Mouse (Mus musculus) erythroblast, embryonic 14.5 days (primary cell): Measurements from ENCODE around the gene Sgca. TPM values are rescaled to one million over a fixed set of nuclear protein-coding genes. Genes with fewer than 3 reads are reported as not detected.

ENCODE experiments used
- H3K27me3 ChIP-seq: 2 replicates; pipeline ENCODE4 v1.6.1; 2012; ENCODE audit warnings: inconsistent platforms; ENCODE audit not compliant: control insufficient read depth
- H3K36me3 ChIP-seq: 2 replicates; pipeline ENCODE4 v1.6.1; 2012; ENCODE audit warnings: mild to moderate bottlenecking, inconsistent platforms; ENCODE audit not compliant: control insufficient read depth
- H3K4me1 ChIP-seq: 2 replicates; pipeline ENCODE4 v1.6.1; 2012; ENCODE audit warnings: inconsistent platforms; ENCODE audit not compliant: control insufficient read depth
- H3K4me3 ChIP-seq: replicated peaks from 2 replicates; pipeline ENCODE3; 2012; ENCODE audit warnings: moderate library complexity, mild to moderate bottlenecking, inconsistent platforms
- H3K9me3 ChIP-seq: 2 replicates; pipeline ENCODE4 v1.6.1; 2012; ENCODE audit warnings: low read length, inconsistent platforms, mixed read lengths; ENCODE audit not compliant: control insufficient read depth
- GATA1 ChIP-seq: IDR thresholded peaks from 2 replicates; pipeline ENCODE4 v1.6.1; 2012; ENCODE audit warnings: low read length, inconsistent platforms, mixed read lengths
- TAL1 ChIP-seq: IDR thresholded peaks from 3 replicates; pipeline ENCODE4 v1.6.1; 2012; ENCODE audit warnings: low read length, inconsistent platforms, mixed read lengths
- polyA plus RNA-seq: library from polyadenylated mRNA; stranded (reverse); fragments of >175 nt; gene quantifications from 2 replicates; pipeline ENCODE4 v1.2.3, GENCODE M21; 2012

The Sgca gene
- polyA plus RNA-seq, 1 experiment: not detected

DNA sequence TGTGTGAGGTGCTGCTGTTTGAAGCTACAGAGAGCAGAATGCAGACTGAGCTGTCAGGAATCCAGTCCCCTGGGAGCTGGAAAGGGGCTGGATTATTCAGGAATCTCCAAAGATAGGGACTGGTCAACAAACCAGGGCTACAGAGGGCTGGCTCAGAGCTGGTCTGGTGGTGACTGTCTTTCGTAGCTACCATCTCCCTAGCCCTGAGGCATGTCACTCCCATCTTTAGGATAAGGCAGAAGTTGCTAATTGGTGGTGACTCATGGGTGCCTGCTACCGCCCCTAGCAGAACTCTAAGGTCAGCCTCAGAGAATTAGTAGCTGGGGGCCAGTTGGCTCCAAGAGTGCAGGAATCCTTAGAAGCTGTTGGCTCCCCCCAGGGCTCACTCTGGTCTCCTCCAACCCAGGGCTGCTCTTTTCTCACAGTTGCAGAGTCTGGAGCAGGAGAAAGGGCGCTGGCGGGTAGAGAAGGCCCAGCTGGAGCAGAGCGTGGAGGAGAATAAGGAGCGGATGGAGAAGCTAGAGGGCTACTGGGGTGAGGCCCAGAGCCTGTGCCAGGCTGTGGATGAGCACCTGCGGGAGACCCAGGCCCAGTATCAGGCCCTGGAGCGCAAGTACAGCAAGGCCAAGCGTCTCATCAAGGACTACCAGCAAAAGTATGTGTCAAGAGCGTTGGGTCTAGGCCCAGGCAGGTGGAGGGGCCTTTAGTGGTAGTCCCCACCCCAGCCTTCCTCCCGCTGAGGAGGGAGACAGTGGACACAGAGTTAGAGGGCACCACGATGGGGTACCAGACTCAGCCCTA, 28.2 kb upstream of the Sgca start:
- Histone ChIP-seq H3K4me3 (no peak overlapping the region), H3K9me3 (no peaks in the 10 kb centered on the region), H3K36me3 (peaks cover 79% of the 10 kb centered on the region), H3K4me1 (peaks cover 100% of the 10 kb centered on the region), H3K27me3 (no peaks in the 10 kb centered on the region)
- TF ChIP-seq TAL1 (no peak), GATA1 (no peak)

DNA sequence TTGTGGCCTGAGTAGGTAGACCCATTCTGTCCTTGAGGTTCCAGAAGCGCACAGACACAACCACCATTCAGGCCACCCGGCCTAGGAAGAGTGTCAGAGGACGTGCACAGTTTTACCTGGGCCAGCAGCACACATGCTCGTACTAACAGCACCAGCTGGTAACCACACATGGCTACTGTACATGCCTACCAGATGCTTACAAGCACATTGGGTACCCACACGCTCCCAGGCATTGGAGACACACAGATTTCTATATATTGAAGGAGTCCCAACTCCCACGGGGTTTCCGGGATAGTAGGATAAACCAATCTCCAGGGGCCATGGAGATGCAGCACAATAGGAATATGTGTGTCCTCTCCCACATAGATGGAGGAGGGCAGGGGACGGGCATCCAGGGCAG, 26.6 kb upstream of the Sgca start:
- no peak for TF ChIP-seq TAL1
- TF ChIP-seq GATA1: no peak
- H3K36me3 ChIP-seq: peaks cover 90% of the 10 kb centered on the region
- H3K4me1 ChIP-seq: peaks cover 100% of the 10 kb centered on the region
- H3K9me3 ChIP-seq: no peaks in the 10 kb centered on the region
- H3K27me3 ChIP-seq: no peaks in the 10 kb centered on the region
- no peak overlapping the region for H3K4me3 ChIP-seq

DNA sequence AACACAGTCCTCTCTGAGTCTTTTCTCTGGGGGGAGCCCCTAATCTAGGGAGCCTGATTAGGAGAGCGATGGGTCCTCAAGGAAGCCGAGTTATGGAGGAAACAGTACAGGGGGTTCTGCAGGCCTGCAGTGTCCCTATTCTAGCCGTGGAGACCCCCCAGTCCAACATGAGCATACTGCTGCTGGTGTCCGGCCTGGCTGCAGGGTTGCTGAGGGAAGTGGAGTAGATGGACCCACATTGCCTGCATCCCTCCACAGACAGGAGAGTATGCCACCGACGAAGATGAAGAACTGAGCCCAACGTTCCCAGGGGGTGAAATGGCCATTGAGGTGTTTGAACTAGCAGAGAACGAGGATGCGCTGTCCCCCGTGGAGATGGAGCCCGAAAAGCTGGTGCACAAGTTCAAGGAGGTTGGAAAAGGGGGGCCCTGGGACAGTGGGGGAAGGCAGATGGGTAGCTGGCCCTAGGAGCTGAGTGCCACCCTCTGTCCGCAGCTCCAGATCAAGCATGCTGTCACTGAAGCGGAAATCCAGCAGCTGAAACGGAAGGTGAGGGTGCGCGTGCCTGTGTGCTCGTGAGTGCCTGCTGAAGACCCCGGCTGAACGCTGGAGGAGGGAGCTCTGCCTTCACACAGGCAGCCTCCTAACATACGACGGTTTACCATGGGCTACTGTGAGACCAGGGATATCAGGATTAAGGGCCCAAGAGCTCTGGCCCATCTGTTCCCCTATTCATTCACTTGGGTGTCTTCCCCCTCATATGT, 25.6 kb upstream of the Sgca start:
- Histone ChIP-seq H3K4me3 (no peak overlapping the region), H3K4me1 (peaks cover 100% of the 10 kb centered on the region), H3K36me3 (peaks cover 94% of the 10 kb centered on the region), H3K27me3 (no peaks in the 10 kb centered on the region), H3K9me3 (no peaks in the 10 kb centered on the region)
- no peak for TF ChIP-seq TAL1
- TF ChIP-seq GATA1: no peak

DNA sequence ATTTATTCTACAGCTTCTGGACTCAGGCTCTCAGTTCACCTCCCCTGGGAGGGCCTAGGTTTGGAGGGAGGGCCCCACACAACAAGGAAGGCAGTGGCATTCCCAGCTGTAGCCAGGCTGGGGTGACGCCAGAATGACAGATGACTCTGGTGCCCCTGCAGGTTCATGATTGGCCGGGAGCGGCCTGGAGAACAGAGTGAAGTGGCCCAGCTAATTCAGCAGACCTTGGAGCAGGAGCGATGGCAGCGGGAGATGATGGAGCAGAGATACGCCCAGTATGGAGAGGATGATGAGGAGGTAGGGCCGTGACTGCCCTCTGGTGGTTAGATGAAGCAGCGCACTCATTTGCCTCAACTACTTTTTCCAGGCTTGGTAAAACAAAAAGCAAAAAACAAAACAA, 24.9 kb upstream of the Sgca start:
- peak overlapping the region; percentile 40 for H3K4me3 ChIP-seq
- TF ChIP-seq TAL1 (no peak), GATA1 (peak; percentile 94)
- no peaks in the 10 kb centered on the region for H3K27me3 ChIP-seq
- no peaks in the 10 kb centered on the region for H3K9me3 ChIP-seq
- peaks cover 100% of the 10 kb centered on the region for H3K4me1 ChIP-seq
- H3K36me3 ChIP-seq: peaks cover 100% of the 10 kb centered on the region

DNA sequence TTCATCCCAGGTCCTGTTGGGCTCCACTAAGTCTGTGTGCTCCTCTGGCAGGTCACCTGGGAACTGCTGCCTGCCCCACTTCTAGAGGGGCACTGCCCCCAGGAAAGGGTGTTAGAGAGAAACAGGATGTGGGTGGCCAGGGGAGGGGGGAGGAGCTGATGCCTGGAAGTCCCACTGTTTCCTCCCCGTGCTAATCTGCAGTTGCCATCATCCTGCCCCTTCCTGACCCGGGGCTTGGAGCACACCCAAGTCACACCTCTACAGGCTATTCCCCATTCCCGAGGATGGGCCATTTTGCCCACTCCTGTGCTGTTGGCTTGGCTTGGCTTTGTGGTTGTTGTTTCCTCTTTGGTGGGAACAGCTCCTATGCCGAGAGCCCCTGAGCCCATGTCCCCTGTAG, 24.4 kb upstream of the Sgca start:
- Histone ChIP-seq H3K4me3 (peak overlapping the region; percentile 40), H3K36me3 (peaks cover 100% of the 10 kb centered on the region), H3K27me3 (no peaks in the 10 kb centered on the region), H3K9me3 (no peaks in the 10 kb centered on the region), H3K4me1 (peaks cover 100% of the 10 kb centered on the region)
- TF ChIP-seq GATA1 (no peak), TAL1 (no peak)

DNA sequence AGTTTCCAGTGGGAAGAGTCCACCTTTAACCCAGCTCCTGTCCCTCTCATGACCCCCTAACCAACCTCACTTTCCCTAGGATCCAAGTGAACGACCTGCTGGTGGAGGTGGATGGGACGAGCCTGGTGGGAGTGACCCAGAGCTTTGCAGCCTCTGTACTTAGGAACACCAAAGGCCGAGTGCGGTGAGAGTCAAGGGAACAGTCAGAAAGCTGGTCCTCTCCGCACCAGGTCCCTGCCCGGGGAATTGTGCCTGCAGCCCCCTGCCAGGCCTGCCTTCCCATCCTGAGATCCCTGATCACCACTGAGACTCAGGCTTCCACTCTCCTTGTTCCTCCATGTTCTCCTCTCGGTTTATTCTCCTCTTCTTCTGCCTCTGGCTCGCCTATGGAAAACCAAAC, 24.0 kb upstream of the Sgca start:
- H3K27me3 ChIP-seq: no peaks in the 10 kb centered on the region
- H3K36me3 ChIP-seq: peaks cover 100% of the 10 kb centered on the region
- H3K9me3 ChIP-seq: no peaks in the 10 kb centered on the region
- TF ChIP-seq GATA1 (no peak), TAL1 (no peak)
- no peak overlapping the region for H3K4me3 ChIP-seq
- peaks cover 100% of the 10 kb centered on the region for H3K4me1 ChIP-seq

DNA sequence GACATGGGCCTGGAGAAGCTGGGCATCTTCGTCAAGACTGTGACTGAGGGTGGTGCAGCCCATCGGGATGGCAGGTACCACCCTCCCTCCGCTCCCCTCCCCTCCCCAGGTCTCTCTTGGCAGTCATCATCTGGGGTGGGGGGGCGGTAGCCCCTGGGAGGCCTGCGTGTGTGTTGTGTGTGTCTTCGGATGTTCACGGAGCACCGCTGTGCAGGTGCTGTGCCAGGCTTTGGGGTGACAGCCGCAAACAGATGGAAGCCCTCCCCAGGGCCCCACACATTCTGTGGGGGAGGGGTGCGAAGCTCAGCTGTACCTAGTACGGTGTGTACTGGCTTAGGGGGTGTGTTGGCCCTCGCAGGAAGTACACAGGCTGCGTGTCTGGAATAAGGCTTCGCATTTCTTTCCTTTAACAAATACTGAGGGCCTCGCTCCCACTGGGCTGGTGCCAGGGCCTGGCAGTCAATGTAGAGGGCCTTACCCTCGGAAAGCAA, 22.0 kb upstream of the Sgca start:
- peak overlapping the region; percentile 67 for H3K4me3 ChIP-seq
- H3K36me3 ChIP-seq: peaks cover 100% of the 10 kb centered on the region
- no peaks in the 10 kb centered on the region for H3K9me3 ChIP-seq
- H3K27me3 ChIP-seq: no peaks in the 10 kb centered on the region
- no peak for TF ChIP-seq TAL1
- TF ChIP-seq GATA1: no peak
- peaks cover 100% of the 10 kb centered on the region for H3K4me1 ChIP-seq

DNA sequence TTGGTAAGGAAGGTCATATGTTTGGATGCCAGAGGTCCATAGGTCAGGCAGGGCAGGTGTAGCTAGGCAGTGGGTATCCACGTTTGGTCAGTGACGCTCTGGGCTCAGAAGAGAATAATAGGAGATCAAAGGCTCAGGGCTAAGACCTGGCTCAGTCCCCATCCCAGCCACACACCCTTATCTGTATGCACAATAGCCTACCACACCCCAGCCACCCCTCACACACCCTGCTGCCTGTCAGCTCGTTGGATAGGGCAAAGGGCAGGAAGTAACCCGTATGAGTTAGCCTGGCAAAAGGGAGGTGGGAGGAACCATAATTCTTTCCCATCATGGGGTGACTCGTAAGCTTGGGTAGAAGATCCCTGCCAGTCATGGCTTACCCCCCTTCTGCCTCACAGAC, 21.5 kb upstream of the Sgca start:
- H3K4me1 ChIP-seq: peaks cover 100% of the 10 kb centered on the region
- H3K27me3 ChIP-seq: no peaks in the 10 kb centered on the region; the same call in 1 of the 2 replicates
- H3K4me3 ChIP-seq: peak overlapping the region; percentile 67
- no peaks in the 10 kb centered on the region for H3K9me3 ChIP-seq
- peaks cover 99% of the 10 kb centered on the region for H3K36me3 ChIP-seq
- peak; percentile 55 for TF ChIP-seq TAL1
- peak; percentile 86 for TF ChIP-seq GATA1

DNA sequence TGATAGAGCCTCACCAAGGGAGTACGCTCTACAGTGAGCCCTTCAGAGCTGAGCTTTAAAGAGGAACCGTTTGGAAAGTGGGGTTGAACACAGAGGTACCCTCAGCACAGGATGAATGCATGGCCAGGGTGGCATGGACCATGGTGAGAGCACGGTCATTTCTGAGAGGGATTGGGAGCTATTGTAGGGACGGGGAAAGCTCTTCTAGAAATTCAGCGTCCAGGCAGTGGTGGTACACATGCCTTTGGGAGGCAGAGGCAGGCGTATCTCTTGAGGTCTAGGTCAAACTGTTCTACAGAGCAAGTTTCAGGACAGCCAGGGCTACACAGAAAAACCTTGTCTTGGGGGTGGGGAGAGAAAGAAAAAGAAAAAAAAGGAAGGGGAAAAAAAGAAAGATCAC, 20.9 kb upstream of the Sgca start:
- Histone ChIP-seq H3K9me3 (no peaks in the 10 kb centered on the region), H3K36me3 (peaks cover 93% of the 10 kb centered on the region), H3K4me1 (peaks cover 100% of the 10 kb centered on the region), H3K27me3 (peaks cover 6% of the 10 kb centered on the region; the same call in 1 of the 2 replicates), H3K4me3 (peak overlapping the region; percentile 67)
- TF ChIP-seq TAL1: no peak
- TF ChIP-seq GATA1: no peak
